Mouse (Mus musculus) kidney, adult 2 months (tissue): ENCODE measurements around the gene Vps16. TPM values are rescaled to one million over a fixed set of nuclear protein-coding genes. Genes with fewer than 3 reads are reported as not detected.

Experiments
- DNase-seq: peaks from one replicate; pipeline ENCODE4 v3.0.0; 2021
- H3K27ac ChIP-seq: fragments of 200-500 bp; 2 replicates; pipeline ENCODE4 v1.5.1; 2012; ENCODE audit warnings: low read depth, low read length, control low read depth, inconsistent platforms; ENCODE audit not compliant: insufficient read depth
- H3K27me3 ChIP-seq: fragments of 200-500 bp; replicated peaks from 2 replicates; pipeline ENCODE4 v1.6.1; 2012; ENCODE audit warnings: mild to moderate bottlenecking, moderate library complexity, low read length, inconsistent platforms; ENCODE audit not compliant: control insufficient read depth, insufficient read depth
- H3K36me3 ChIP-seq: fragments of 200-500 bp; 2 replicates; pipeline ENCODE4 v1.6.1; 2012; ENCODE audit warnings: mild to moderate bottlenecking, moderate library complexity, low read length, inconsistent platforms; ENCODE audit not compliant: control insufficient read depth, insufficient read depth
- H3K4me1 ChIP-seq: fragments of 200-500 bp; 2 replicates; pipeline ENCODE4 v1.6.1; 2011; ENCODE audit warnings: low read length; ENCODE audit not compliant: control insufficient read depth, insufficient read depth
- H3K4me3 ChIP-seq: fragments of 200-500 bp; 2 replicates; pipeline ENCODE4 v1.5.1; 2011; ENCODE audit warnings: mild to moderate bottlenecking, low read depth, low read length, control low read depth; ENCODE audit not compliant: insufficient read depth
- CTCF ChIP-seq: fragments of 200-500 bp; conservative IDR thresholded peaks from 2 replicates; pipeline ENCODE4 v1.5.1; 2011; ENCODE audit warnings: low read depth, mild to moderate bottlenecking, control low read depth, low read length, moderate library complexity, mixed read lengths; ENCODE audit not compliant: insufficient read depth, insufficient read length
- POLR2A ChIP-seq: fragments of 200-500 bp; IDR thresholded peaks from one replicate; pipeline ENCODE4 v1.6.1; 2011; ENCODE audit warnings: low read depth, low read length, control low read depth
- WGBS: fragments of 180-500 bp; shearing (Covaris S2); methylation state at CpG from one replicate; pipeline ENCODE4 v1.1.7; 2018; 5-methylcytosine and 5-hydroxymethylcytosine counted together
- polyA plus RNA-seq: library from polyadenylated mRNA; depleted of rRNA; stranded (reverse); fragments of >200 nt; gene quantifications from 2 replicates; pipeline ENCODE4 v1.2.3, GENCODE M21; 2012

Gene Vps16
- polyA plus RNA-seq, 1 experiment, result 56.0 TPM

GRCm38 (mm10) chr2:130392836-130393235 lies 31.3 kb upstream of the Vps16 start:
- no peaks in the 10 kb centered on the region for H3K36me3 ChIP-seq
- 60% methylated on average over 3 of the region's 3 CpGs for WGBS
- no peaks in the 10 kb centered on the region for H3K27me3 ChIP-seq
- no peak overlapping the region for H3K27ac ChIP-seq
- DNase-seq, result no peak
- H3K4me1 ChIP-seq, result no peaks in the 10 kb centered on the region
- H3K4me3 ChIP-seq, result no peak overlapping the region
- TF ChIP-seq POLR2A, result no peak
- no peak for TF ChIP-seq CTCF

DNA sequence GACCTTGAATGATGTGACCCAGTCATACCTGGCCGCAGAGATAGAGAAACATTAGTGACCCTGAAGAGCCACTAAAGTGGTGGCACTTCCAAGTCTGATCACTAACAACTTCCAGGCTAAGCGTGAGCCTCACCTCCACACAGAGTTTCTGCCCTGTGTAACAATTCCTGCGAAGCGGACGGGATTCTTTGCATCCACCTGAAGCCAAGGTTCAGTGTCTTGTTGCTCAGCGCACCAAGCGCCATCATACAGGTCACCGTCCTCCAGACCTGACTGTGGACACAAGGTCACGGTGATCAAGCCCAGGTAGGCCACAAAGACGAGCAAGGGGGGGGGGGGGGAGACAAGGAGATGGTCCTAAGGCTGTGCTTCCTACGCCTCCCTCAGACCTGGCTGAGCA lies 28.4 kb upstream of the Vps16 start:
- H3K27me3 ChIP-seq, result no peaks in the 10 kb centered on the region
- no peak for TF ChIP-seq POLR2A
- no peak for TF ChIP-seq CTCF
- H3K4me3 ChIP-seq, result no peak overlapping the region
- WGBS, result 92% methylated on average over 11 of the region's 11 CpGs
- H3K27ac ChIP-seq, result no peak overlapping the region
- no peaks in the 10 kb centered on the region for H3K36me3 ChIP-seq
- DNase-seq, result no peak
- H3K4me1 ChIP-seq, result no peaks in the 10 kb centered on the region

DNA sequence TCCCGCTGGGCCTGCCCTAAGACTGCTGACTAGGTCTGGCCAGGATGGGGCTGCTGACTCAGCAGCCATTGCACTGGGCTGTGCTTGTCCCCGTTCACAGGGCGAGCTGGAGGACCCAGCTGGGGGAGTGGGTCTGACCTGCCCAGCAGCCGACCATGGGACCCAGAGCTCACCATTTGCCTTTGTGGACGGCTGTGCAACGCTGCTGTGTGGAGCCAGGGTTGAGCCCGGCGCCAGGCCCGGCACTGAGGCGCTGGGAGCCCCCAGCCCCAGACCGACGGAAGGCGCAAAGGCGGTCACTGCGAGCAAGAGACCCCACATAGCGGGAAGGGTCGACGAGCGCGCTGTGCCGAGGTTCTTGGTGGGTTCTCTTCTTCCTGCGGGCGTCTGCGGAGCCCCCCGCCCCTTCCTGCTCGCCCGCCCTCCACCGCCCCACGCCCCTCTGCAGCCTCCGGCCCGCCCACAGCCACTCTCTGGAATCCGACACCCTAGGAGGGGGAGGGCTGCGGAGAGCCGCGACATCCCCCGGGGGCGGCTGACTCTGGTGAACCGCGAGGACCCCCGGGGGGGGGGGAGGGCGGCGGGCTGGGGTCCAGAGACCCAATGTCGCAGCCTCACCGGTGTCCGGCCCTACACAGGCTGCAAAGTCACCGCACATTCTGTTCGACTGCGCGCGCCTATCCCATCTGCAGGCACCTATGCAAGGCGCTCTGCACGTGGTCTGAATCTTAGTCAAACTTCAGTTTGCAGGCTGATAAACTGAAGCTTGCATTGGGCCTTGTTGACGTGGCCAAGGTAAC lies 26.8 kb upstream of the Vps16 start, which contains the start of gene Cpxm1:
Cpxm1 (minus strand) TSS at position 389 of the 800 bp plus-strand sequence.
- 3% methylated on average over 46 of the region's 53 CpGs for WGBS
- H3K36me3 ChIP-seq, result no peaks in the 10 kb centered on the region
- TF ChIP-seq POLR2A, result no peak
- no peak for TF ChIP-seq CTCF
- no peaks in the 10 kb centered on the region for H3K27me3 ChIP-seq
- peak; percentile 9 for DNase-seq
- H3K4me3 ChIP-seq, result peak within 1 kb of the TSS; percentile 29
- H3K4me1 ChIP-seq, result no peaks in the 10 kb centered on the region
- H3K27ac ChIP-seq, result no peak within 1 kb of the TSS

DNA sequence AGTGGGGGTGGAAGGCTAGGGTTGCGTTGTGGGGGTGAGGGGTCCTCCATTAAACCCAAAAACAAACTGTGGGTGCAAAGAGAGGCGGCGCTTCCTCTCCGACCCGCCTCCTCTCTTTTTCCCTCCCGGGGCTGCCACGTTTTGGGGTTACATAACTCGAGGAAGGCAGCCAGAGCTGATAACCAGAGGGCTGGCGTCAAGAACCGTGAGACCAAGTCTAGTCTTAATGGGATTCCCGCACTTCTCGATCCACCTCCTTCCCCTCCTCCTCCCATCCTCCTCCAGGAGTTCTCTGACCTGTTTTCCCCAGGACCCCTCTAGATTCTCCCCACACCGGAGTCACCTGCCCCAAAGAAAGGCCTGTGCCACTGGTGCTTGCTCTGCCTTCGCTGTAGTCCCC lies 26.0 kb upstream of the Vps16 start:
- Histone ChIP-seq H3K27me3 (no peaks in the 10 kb centered on the region), H3K27ac (no peak overlapping the region), H3K36me3 (no peaks in the 10 kb centered on the region), H3K4me1 (no peaks in the 10 kb centered on the region), H3K4me3 (no peak overlapping the region; the same call in 1 of the 2 replicates)
- 32% methylated on average over 14 of the region's 14 CpGs for WGBS
- no peak for DNase-seq
- no peak for TF ChIP-seq POLR2A
- TF ChIP-seq CTCF, result no peak

GRCm38 (mm10) chr2:130400046-130400445 lies 24.1 kb upstream of the Vps16 start:
- no peak overlapping the region for H3K27ac ChIP-seq
- H3K27me3 ChIP-seq, result no peaks in the 10 kb centered on the region
- no peak for TF ChIP-seq POLR2A
- TF ChIP-seq CTCF, result no peak
- H3K4me1 ChIP-seq, result no peaks in the 10 kb centered on the region
- no peak for DNase-seq
- H3K4me3 ChIP-seq, result no peak overlapping the region
- no peaks in the 10 kb centered on the region for H3K36me3 ChIP-seq
- 100% methylated on average over 1 of the region's 1 CpGs for WGBS

DNA sequence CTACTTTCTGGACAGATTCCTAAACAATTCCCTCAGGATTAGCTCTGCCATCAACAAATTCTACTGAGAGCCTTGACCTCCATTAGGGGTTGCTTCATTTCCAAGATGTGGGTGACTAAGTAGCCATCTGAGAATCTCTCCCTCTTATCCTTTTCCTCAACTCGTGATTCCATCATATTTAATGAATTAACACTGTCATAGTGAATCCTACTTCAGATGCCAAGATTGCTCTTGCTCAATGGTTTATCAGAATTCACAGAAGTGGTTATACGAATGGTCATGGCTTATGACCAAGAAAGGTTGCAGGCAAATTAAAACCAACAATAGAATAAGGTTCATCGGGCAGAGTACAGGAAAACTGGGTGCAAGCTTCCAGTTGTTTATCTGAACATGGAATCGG lies 22.2 kb upstream of the Vps16 start:
- H3K27ac ChIP-seq, result no peak overlapping the region
- no peaks in the 10 kb centered on the region for H3K36me3 ChIP-seq

DNA sequence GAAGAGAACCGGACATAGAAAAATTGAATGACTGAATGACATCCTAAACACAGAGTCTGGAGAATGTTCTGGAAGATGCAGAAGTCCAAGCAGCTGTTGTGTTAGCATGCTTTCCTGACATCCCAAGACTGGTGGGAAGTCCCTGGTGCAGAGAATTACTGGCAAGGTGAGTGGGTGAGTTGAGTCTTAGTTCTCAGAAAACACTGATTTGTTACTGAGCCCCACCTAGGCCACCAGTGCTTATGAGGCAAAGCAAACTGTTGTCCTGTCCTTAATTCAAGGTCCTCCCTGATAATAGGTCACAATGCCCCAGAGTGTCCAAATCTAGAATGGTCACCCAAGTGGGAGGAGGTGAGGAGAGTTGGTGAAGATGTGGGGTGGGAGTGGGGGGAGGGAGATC lies 19.2 kb upstream of the Vps16 start, which contains the start of the genes Gm28372 and 1700020A23Rik:
Gm28372 (plus strand) TSS at position 301 of the 400 bp plus-strand sequence.
1700020A23Rik (plus strand) TSS at position 321 of the 400 bp plus-strand sequence.
- Histone ChIP-seq H3K36me3 (no peaks in the 10 kb centered on the region), H3K4me1 (no peaks in the 10 kb centered on the region), H3K4me3 (no peak within 1 kb of the TSS), H3K27me3 (no peaks in the 10 kb centered on the region), H3K27ac (no peak within 1 kb of the TSS)
- DNase-seq, result no peak
- TF ChIP-seq CTCF, result no peak
- no peak for TF ChIP-seq POLR2A
- WGBS, result 94% methylated on average over 1 of the region's 1 CpGs

More for the DNA sequence above, 22.2 kb upstream of the Vps16 start:
- no peak for TF ChIP-seq CTCF
- TF ChIP-seq POLR2A, result no peak
- Histone ChIP-seq H3K4me1 (no peaks in the 10 kb centered on the region), H3K4me3 (no peak overlapping the region), H3K27me3 (no peaks in the 10 kb centered on the region)
- WGBS, result 72% methylated on average over 4 of the region's 4 CpGs
- no peak for DNase-seq
